Mouse (Mus musculus) hindbrain, embryonic 15.5 days (tissue): Measurements from ENCODE around the gene Eddm3b. TPM values are rescaled to one million over a fixed set of nuclear protein-coding genes. Genes with fewer than 3 reads are reported as not detected.

Experiments
- ATAC-seq: fragments of 200-750 bp; cut with Nextera tagmentation; 2 replicates; pipeline ENCODE4 v1.8.0; 2017; ENCODE audit warnings: low read depth, moderate number of reproducible peaks, moderate TSS enrichment; ENCODE audit not compliant: low FRiP score
- H3K27ac ChIP-seq: fragments of 300-500 bp; sonication (generic); replicated peaks from 2 replicates; pipeline ENCODE4 v1.5.1; 2015; ENCODE audit warnings: mild to moderate bottlenecking, inconsistent platforms
- H3K27me3 ChIP-seq: fragments of 300-500 bp; sonication (generic); 2 replicates; pipeline ENCODE4 v1.6.1; 2015; ENCODE audit warnings: control low read depth, inconsistent platforms
- H3K36me3 ChIP-seq: fragments of 300-500 bp; sonication (generic); 2 replicates; pipeline ENCODE4 v1.6.1; 2015; ENCODE audit warnings: control low read depth, inconsistent platforms
- H3K4me1 ChIP-seq: fragments of 300-500 bp; sonication (generic); replicated peaks from 2 replicates; pipeline ENCODE4 v1.6.1; 2015; ENCODE audit warnings: control low read depth, inconsistent platforms
- H3K4me2 ChIP-seq: fragments of 300-500 bp; sonication (generic); 2 replicates; pipeline ENCODE4 v1.6.1; 2015; ENCODE audit warnings: moderate library complexity, mild to moderate bottlenecking, inconsistent platforms
- H3K4me3 ChIP-seq: fragments of 300-500 bp; sonication (generic); 2 replicates; pipeline ENCODE4 v1.5.1; 2015; ENCODE audit warnings: mild to moderate bottlenecking, inconsistent platforms
- H3K9ac ChIP-seq: fragments of 300-500 bp; sonication (generic); 2 replicates; pipeline ENCODE4 v1.6.1; 2015; ENCODE audit warnings: inconsistent platforms
- H3K9me3 ChIP-seq: fragments of 300-500 bp; sonication (generic); 2 replicates; pipeline ENCODE4 v1.6.1; 2016; ENCODE audit warnings: control low read depth, inconsistent platforms
- WGBS: fragments of 180-500 bp; shearing (Covaris S2); methylation state at CpG from one replicate; pipeline ENCODE4 v1.1.7; 2015; 5-methylcytosine and 5-hydroxymethylcytosine counted together
- polyA plus RNA-seq: library from polyadenylated mRNA; unstranded; fragments of >200 nt; fragmentation: Nextera tagmentation; extraction: Ambion mirVana; gene quantifications from 2 replicates; pipeline ENCODE4 v1.2.1, GENCODE M21; 2015

Eddm3b gene
- polyA plus RNA-seq, 1 experiment from 2014 or later: not detected

DNA sequence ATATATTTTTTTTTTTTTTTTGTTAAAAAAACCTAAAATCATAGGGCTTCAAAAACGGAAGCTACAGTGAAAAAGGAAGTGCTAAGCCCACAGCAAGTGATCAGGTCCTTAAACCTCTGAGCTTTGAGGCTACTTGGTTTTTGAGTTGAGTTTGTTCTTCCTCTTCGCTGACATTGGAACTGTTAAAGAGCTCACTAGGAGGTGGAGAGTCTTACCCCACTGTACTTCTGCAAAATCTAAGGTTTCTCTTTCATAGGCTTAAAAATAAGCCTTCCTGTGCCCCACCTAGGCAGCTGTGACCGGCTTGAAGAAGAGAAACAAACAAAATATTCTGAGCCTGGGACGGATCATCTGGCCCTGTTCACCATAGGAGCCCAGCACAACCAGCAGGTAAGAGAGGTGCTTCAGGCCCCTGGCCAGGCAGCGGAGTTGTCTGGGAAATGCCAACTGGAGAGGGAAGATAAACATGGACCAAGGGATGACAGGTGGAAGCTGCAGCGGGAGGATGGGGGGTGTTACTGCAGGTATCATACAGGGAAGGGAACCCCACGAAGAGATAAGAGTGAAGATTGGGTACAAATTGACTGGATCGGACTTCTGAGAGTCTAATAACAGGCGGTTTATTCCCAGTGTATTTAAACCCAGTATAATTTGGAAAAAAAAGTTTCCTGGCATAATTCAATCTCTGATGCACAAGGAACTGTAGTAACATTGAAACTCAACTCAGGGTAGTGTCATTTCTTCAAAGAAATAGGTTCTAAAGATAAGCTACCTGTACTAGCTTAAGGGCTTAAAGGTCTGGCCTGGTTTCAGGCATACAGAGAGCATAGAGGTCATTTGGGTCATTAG, 14.8 kb downstream of the Eddm3b start:
- Histone ChIP-seq H3K36me3 (no peaks in the 10 kb centered on the region), H3K9ac (no peak overlapping the region), H3K4me3 (no peak overlapping the region), H3K9me3 (no peaks in the 10 kb centered on the region), H3K27me3 (no peaks in the 10 kb centered on the region), H3K27ac (no peak overlapping the region), H3K4me2 (no peak overlapping the region), H3K4me1 (no peaks in the 10 kb centered on the region)
- WGBS: 85% methylated on average over 9 of the region's 9 CpGs
- ATAC-seq: no peak

DNA sequence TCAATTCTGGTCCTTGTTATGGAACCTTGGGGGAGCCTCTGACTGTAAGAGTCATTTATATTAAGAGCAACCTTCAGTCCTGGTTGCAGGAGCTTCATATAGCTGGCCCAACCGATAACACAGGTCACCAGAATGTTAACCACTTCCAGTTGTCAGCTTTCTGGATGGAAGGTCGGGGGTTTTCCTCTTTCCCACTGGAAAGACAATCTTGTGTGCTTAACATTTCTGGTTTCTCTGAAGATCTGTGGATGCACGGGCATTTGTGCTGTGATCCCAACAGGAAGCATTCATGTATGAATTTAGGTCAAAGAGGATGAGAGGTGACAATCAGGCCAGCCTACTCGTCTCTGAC, 15.4 kb downstream of the Eddm3b start:
- Histone ChIP-seq H3K27me3 (no peaks in the 10 kb centered on the region), H3K36me3 (no peaks in the 10 kb centered on the region), H3K9ac (no peak overlapping the region), H3K4me2 (no peak overlapping the region), H3K9me3 (no peaks in the 10 kb centered on the region), H3K4me3 (no peak overlapping the region), H3K4me1 (no peaks in the 10 kb centered on the region), H3K27ac (no peak overlapping the region)
- ATAC-seq: no peak
- 88% methylated on average over 4 of the region's 4 CpGs for WGBS

- Histone ChIP-seq H3K9me3 (no peaks in the 10 kb centered on the region), H3K27me3 (no peaks in the 10 kb centered on the region), H3K4me1 (no peaks in the 10 kb centered on the region), H3K9ac (no peak overlapping the region), H3K4me2 (no peak overlapping the region), H3K27ac (no peak overlapping the region), H3K4me3 (no peak overlapping the region), H3K36me3 (no peaks in the 10 kb centered on the region)
- no peak for ATAC-seq
- 87% methylated on average over 9 of the region's 9 CpGs for WGBS
Observed at GRCm38 (mm10) chr14:51130315-51130940, 16.2 kb downstream of the Eddm3b start.

DNA sequence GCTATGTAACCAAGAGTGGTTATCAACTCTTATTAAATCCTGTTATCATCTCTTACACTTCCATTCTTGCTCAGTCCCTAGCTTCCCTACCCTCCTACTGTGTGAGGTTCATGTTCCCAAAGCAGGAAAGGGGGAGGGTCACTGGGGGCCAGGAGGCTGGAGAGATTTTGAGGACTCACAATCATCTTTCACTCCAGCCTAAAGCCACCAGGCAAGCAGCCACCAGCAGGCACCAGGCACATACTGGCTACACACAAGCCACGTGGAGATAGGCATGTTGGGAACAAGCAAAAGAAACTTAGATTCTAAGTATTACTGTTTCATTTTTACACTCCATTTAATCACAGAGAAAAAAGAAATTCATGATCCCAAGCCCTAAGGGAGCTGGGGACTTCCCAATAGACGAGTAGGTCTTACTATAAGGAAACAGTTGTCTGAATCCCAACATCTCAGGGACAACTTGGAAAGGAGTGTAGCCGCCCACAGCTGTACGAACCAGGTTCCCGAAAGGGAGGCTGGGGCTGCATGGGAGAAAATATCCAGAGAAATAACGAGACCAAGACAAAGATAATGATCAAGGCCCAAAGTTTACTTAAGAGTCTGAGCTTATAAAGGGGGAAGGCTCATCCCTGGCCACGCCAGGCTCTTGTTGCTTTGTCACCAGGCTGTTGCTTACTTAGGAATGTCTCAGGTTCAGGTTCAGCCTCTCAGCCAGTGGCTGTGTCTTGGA, 17.0 kb downstream of the Eddm3b start:
- ATAC-seq: no peak
- Histone ChIP-seq H3K27me3 (no peaks in the 10 kb centered on the region), H3K4me2 (no peak overlapping the region), H3K36me3 (no peaks in the 10 kb centered on the region), H3K4me1 (no peaks in the 10 kb centered on the region), H3K9ac (no peak overlapping the region), H3K27ac (no peak overlapping the region), H3K4me3 (no peak overlapping the region), H3K9me3 (no peaks in the 10 kb centered on the region)
- 80% methylated on average over 7 of the region's 7 CpGs for WGBS

GRCm38 (mm10) chr14:51132372-51132771, 18.1 kb downstream of the Eddm3b start:
- Histone ChIP-seq H3K4me2 (no peak overlapping the region), H3K36me3 (no peaks in the 10 kb centered on the region), H3K9me3 (no peaks in the 10 kb centered on the region), H3K27ac (no peak overlapping the region), H3K27me3 (no peaks in the 10 kb centered on the region), H3K9ac (no peak overlapping the region), H3K4me3 (no peak overlapping the region), H3K4me1 (no peaks in the 10 kb centered on the region)
- 90% methylated on average over 4 of the region's 4 CpGs for WGBS
- no peak for ATAC-seq

DNA sequence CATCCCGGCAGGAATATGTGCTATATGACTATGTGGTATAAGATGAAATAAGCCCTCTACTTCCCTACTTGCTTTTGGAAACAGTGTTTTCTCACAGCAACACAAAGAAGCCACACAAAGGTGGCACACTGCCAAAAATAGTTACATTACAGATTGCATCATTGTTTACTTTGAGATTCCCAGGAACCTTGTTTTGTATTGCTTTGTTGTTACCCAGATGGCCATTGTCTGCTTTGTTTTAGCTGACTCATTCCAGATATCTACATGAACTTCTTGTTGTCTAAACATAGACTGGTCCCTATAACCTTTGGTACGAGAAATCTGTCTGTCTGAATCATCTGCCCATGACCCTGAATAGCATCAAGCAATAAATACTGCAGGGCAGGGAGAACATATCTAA, 26.1 kb downstream of the Eddm3b start:
- Histone ChIP-seq H3K36me3 (no peaks in the 10 kb centered on the region), H3K27ac (no peak overlapping the region), H3K9me3 (no peaks in the 10 kb centered on the region), H3K9ac (no peak overlapping the region), H3K27me3 (no peaks in the 10 kb centered on the region), H3K4me2 (no peak overlapping the region), H3K4me3 (no peak overlapping the region), H3K4me1 (no peaks in the 10 kb centered on the region)
- no peak for ATAC-seq
- WGBS: 82% methylated on average over 2 of the region's 2 CpGs

DNA sequence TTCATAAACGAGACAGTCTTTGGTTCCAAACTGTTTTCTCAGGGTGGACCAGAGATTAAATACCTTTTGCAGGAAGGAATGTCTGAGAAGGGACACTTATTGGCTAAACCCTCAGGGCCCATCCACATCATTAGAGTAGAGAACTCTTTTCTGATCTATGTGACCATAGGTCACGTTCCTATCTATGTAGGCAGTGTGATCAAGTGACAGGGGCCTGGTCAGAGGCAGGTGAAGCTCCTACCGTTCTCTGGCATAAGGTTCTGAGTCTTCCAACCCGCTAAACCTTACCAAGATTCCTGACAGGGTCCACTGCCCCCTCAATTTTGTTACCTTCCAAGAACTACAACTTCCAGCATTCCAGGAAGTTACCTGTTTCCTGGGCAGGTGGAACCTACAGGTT, 27.9 kb downstream of the Eddm3b start:
- WGBS: 92% methylated on average over 4 of the region's 4 CpGs
- no peak for ATAC-seq

GRCm38 (mm10) chr14:51142568-51142967, 28.3 kb downstream of the Eddm3b start:
- ATAC-seq: no peak
- no peaks in the 10 kb centered on the region for H3K4me1 ChIP-seq
- no peak overlapping the region for H3K27ac ChIP-seq
- no peak overlapping the region for H3K9ac ChIP-seq
- no peaks in the 10 kb centered on the region for H3K36me3 ChIP-seq
- no peaks in the 10 kb centered on the region for H3K27me3 ChIP-seq
- no peak overlapping the region for H3K4me2 ChIP-seq
- 85% methylated on average over 3 of the region's 3 CpGs for WGBS
- no peak overlapping the region for H3K4me3 ChIP-seq
- no peaks in the 10 kb centered on the region for H3K9me3 ChIP-seq

More for the DNA sequence above, 27.9 kb downstream of the Eddm3b start:
- H3K4me3 ChIP-seq: no peak overlapping the region
- no peaks in the 10 kb centered on the region for H3K4me1 ChIP-seq
- H3K9me3 ChIP-seq: no peaks in the 10 kb centered on the region
- no peak overlapping the region for H3K4me2 ChIP-seq
- H3K27ac ChIP-seq: no peak overlapping the region
- H3K27me3 ChIP-seq: no peaks in the 10 kb centered on the region
- H3K9ac ChIP-seq: no peak overlapping the region
- no peaks in the 10 kb centered on the region for H3K36me3 ChIP-seq

DNA sequence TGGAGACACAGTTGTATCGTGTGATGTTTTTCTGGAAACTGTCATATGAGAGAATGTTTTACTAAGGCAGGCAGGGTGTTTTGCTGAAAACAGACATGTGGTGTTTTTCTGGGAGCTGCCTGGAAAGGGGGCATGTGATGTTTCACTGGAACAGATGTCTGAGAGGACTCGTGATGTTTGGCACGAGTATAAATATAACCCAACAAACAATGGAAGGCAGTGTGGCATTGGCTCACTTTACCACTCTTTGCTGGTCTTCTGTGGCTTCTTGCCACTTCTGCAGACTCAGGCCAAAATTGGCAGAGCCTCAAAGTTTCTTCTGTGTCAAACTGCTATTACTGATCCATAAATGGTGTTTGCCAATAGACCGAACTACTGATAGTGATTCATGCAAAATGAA, 29.1 kb downstream of the Eddm3b start:
- Histone ChIP-seq H3K9me3 (no peaks in the 10 kb centered on the region), H3K4me1 (no peaks in the 10 kb centered on the region), H3K4me3 (no peak overlapping the region), H3K27ac (no peak overlapping the region), H3K4me2 (no peak overlapping the region), H3K36me3 (no peaks in the 10 kb centered on the region), H3K27me3 (no peaks in the 10 kb centered on the region), H3K9ac (no peak overlapping the region)
- WGBS: 67% methylated on average over 4 of the region's 4 CpGs
- no peak for ATAC-seq

DNA sequence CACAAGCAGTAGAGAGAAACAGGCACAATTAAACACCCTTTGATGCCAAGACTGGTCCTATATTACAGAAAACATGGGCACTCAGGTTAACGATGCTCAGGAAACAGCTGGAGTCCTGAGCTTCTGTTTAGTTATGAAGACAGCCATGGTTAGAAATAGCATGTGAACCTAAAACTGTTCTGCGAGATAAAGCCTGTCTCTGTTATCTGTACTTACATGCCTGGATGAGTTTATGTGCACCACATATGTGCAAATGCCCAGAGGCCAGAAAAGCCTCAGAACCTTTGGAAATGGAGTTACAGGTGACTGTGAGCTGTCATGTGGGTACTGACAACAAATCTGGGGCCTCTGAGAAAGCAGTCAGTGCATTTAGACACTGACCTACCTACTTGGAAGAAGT, 29.7 kb downstream of the Eddm3b start:
- 79% methylated on average over 2 of the region's 2 CpGs for WGBS
- H3K27me3 ChIP-seq: no peaks in the 10 kb centered on the region
- ATAC-seq: no peak

GRCm38 (mm10) chr14:51144451-51144850, 30.2 kb downstream of the Eddm3b start:
- no peaks in the 10 kb centered on the region for H3K27me3 ChIP-seq
- H3K4me2 ChIP-seq: no peak overlapping the region
- H3K4me1 ChIP-seq: no peaks in the 10 kb centered on the region
- no peak overlapping the region for H3K4me3 ChIP-seq
- ATAC-seq: no peak
- H3K36me3 ChIP-seq: no peaks in the 10 kb centered on the region
- H3K9me3 ChIP-seq: no peaks in the 10 kb centered on the region
- WGBS: 96% methylated on average over 4 of the region's 4 CpGs
- no peak overlapping the region for H3K9ac ChIP-seq
- H3K27ac ChIP-seq: no peak overlapping the region

More for the DNA sequence above, 29.7 kb downstream of the Eddm3b start:
- H3K9ac ChIP-seq: no peak overlapping the region
- H3K36me3 ChIP-seq: no peaks in the 10 kb centered on the region
- H3K4me3 ChIP-seq: no peak overlapping the region
- no peak overlapping the region for H3K4me2 ChIP-seq
- H3K27ac ChIP-seq: no peak overlapping the region
- no peaks in the 10 kb centered on the region for H3K9me3 ChIP-seq
- no peaks in the 10 kb centered on the region for H3K4me1 ChIP-seq

DNA sequence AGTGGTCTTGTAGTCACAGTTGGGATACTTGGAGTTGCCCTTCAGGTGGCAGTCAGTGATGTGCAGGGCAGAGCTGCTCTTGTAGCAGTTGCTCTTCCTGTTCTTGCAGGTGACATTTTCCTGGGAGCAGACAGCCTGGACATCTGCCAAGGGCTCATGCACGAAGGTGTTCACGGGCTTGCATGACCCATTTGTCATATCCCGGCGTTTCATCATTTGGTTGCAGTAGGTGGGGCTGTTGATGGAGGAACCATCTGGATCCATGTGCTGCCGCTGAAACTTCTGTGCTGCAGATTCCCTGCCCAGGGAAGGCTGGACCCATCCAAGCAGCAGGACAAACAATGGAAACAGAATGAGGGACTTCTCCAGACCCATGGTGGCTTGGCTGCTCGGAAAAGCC, 31.3 kb downstream of the Eddm3b start:
- H3K27ac ChIP-seq: no peak overlapping the region
- H3K27me3 ChIP-seq: no peaks in the 10 kb centered on the region
- no peaks in the 10 kb centered on the region for H3K36me3 ChIP-seq
- H3K9me3 ChIP-seq: no peaks in the 10 kb centered on the region
- H3K4me1 ChIP-seq: no peaks in the 10 kb centered on the region
- ATAC-seq: no peak
- no peak overlapping the region for H3K4me3 ChIP-seq
- no peak overlapping the region for H3K9ac ChIP-seq
- H3K4me2 ChIP-seq: no peak overlapping the region
- 82% methylated on average over 6 of the region's 6 CpGs for WGBS
